Mouse (Mus musculus): ENCODE measurements around the gene Stard9. TPM values are rescaled to one million over a fixed set of nuclear protein-coding genes. Genes with fewer than 3 reads are reported as not detected.
"Not testable (repeated sequence)": the region's sequence is repeated elsewhere in the genome, so short reads cannot be mapped to it uniquely, and the experiment has no call there.

Stard9 gene
- polyA plus RNA-seq, 1 experiment from 2014 or later: 2.6 TPM

- DNase-seq (ENCODE audit: low spot score) (no peak), ATAC-seq (no peak)
- Histone ChIP-seq H3K4me2 (ENCODE audit: low read length) (no peak overlapping the region), H3K27me3 (replicated peaks; ENCODE audit: control insufficient read depth, insufficient read depth, low read length) (no peaks in the 10 kb centered on the region), H3K4me3 (ENCODE audit: low read depth, low read length) (no peak overlapping the region), H3K27ac (ENCODE audit: low read depth, low read length) (no peak overlapping the region), H3K36me3 (ENCODE audit: control insufficient read depth, insufficient read depth, low read length) (no peaks in the 10 kb centered on the region), H3K4me1 (ENCODE audit: control insufficient read depth, insufficient read depth, low read length) (no peaks in the 10 kb centered on the region), H3K9ac (ENCODE audit: low read length) (no peak overlapping the region), H3K9me3 (replicated peaks; ENCODE audit: control insufficient read depth, low read length) (no peaks in the 10 kb centered on the region)
- WGBS: 90% methylated on average over 5 of the region's 5 CpGs
Measured at GRCm38 (mm10) chr2:120660486-120661078, 31.7 kb downstream of the Stard9 start.

- H3K4me3 ChIP-seq (ENCODE audit: low read depth, low read length): no peak overlapping the region
- no peaks in the 10 kb centered on the region for H3K36me3 ChIP-seq (ENCODE audit: control insufficient read depth, insufficient read depth, low read length)
- H3K27ac ChIP-seq (ENCODE audit: low read depth, low read length): no peak overlapping the region
- no peaks in the 10 kb centered on the region for H3K4me1 ChIP-seq (ENCODE audit: control insufficient read depth, insufficient read depth, low read length)
- H3K9ac ChIP-seq (ENCODE audit: low read length): no peak overlapping the region
- no peak overlapping the region for H3K4me2 ChIP-seq (ENCODE audit: low read length)
- no peaks in the 10 kb centered on the region for H3K27me3 ChIP-seq (replicated peaks; ENCODE audit: control insufficient read depth, insufficient read depth, low read length)
- no peaks in the 10 kb centered on the region for H3K9me3 ChIP-seq (replicated peaks; ENCODE audit: control insufficient read depth, low read length)
- DNase-seq (ENCODE audit: low spot score) (no peak), ATAC-seq (no peak)
Measured at GRCm38 (mm10) chr2:120662766-120663165, 33.8 kb downstream of the Stard9 start.

- Histone ChIP-seq H3K4me3 (ENCODE audit: low read depth, low read length) (no peak overlapping the region), H3K4me2 (ENCODE audit: low read length) (no peak overlapping the region), H3K36me3 (ENCODE audit: control insufficient read depth, insufficient read depth, low read length) (no peaks in the 10 kb centered on the region), H3K4me1 (ENCODE audit: control insufficient read depth, insufficient read depth, low read length) (no peaks in the 10 kb centered on the region), H3K27ac (ENCODE audit: low read depth, low read length) (no peak overlapping the region), H3K9me3 (replicated peaks; ENCODE audit: control insufficient read depth, low read length) (no peaks in the 10 kb centered on the region), H3K9ac (ENCODE audit: low read length) (no peak overlapping the region), H3K27me3 (replicated peaks; ENCODE audit: control insufficient read depth, insufficient read depth, low read length) (no peaks in the 10 kb centered on the region)
- WGBS: 78% methylated on average over 3 of the region's 3 CpGs
- no peak for ATAC-seq
- DNase-seq (ENCODE audit: low spot score): peak; percentile 16
Measured at GRCm38 (mm10) chr2:120663491-120664154, 34.7 kb downstream of the Stard9 start.

- Histone ChIP-seq H3K9me3 (replicated peaks; ENCODE audit: control insufficient read depth, low read length) (no peaks in the 10 kb centered on the region), H3K27me3 (replicated peaks; ENCODE audit: control insufficient read depth, insufficient read depth, low read length) (no peaks in the 10 kb centered on the region), H3K27ac (ENCODE audit: low read depth, low read length) (no peak overlapping the region), H3K4me3 (ENCODE audit: low read depth, low read length) (no peak overlapping the region), H3K9ac (ENCODE audit: low read length) (no peak overlapping the region), H3K4me2 (ENCODE audit: low read length) (no peak overlapping the region), H3K4me1 (ENCODE audit: control insufficient read depth, insufficient read depth, low read length) (no peaks in the 10 kb centered on the region), H3K36me3 (ENCODE audit: control insufficient read depth, insufficient read depth, low read length) (no peaks in the 10 kb centered on the region)
- ATAC-seq (no peak), DNase-seq (ENCODE audit: low spot score) (no peak)
- 84% methylated on average over 2 of the region's 2 CpGs for WGBS
Measured at GRCm38 (mm10) chr2:120667446-120667845, 38.5 kb downstream of the Stard9 start.

- H3K9ac ChIP-seq (ENCODE audit: low read length): no peak overlapping the region
- no peaks in the 10 kb centered on the region for H3K9me3 ChIP-seq (replicated peaks; ENCODE audit: control insufficient read depth, low read length)
- DNase-seq (ENCODE audit: low spot score) (peak; percentile 38), ATAC-seq (no peak)
- H3K27me3 ChIP-seq (replicated peaks; ENCODE audit: control insufficient read depth, insufficient read depth, low read length): no peaks in the 10 kb centered on the region
- no peaks in the 10 kb centered on the region for H3K4me1 ChIP-seq (ENCODE audit: control insufficient read depth, insufficient read depth, low read length)
- no peaks in the 10 kb centered on the region for H3K36me3 ChIP-seq (ENCODE audit: control insufficient read depth, insufficient read depth, low read length)
- no peak overlapping the region for H3K27ac ChIP-seq (ENCODE audit: low read depth, low read length)
- no peak overlapping the region for H3K4me3 ChIP-seq (ENCODE audit: low read depth, low read length)
- H3K4me2 ChIP-seq (ENCODE audit: low read length): no peak overlapping the region
- 87% methylated on average over 2 of the region's 2 CpGs for WGBS
Measured at GRCm38 (mm10) chr2:120670253-120670652, 41.3 kb downstream of the Stard9 start.

- H3K27ac ChIP-seq (ENCODE audit: low read depth, low read length); H3K4me3 ChIP-seq (ENCODE audit: low read depth, low read length); ATAC-seq; H3K4me1 ChIP-seq (ENCODE audit: control insufficient read depth, insufficient read depth, low read length); H3K27me3 ChIP-seq (replicated peaks; ENCODE audit: control insufficient read depth, insufficient read depth, low read length); H3K4me2 ChIP-seq (ENCODE audit: low read length); H3K9me3 ChIP-seq (replicated peaks; ENCODE audit: control insufficient read depth, low read length); H3K9ac ChIP-seq (ENCODE audit: low read length); DNase-seq (ENCODE audit: low spot score); H3K36me3 ChIP-seq (ENCODE audit: control insufficient read depth, insufficient read depth, low read length): not testable (repeated sequence)
- 93% methylated on average over 7 of the region's 7 CpGs for whole genome bisulfite sequencing
Measured at GRCm38 (mm10) chr2:120681151-120681550, 52.2 kb downstream of the Stard9 start.

GRCm38 (mm10) chr2:120697767-120698166 lies 68.8 kb downstream of the Stard9 start:
- H3K36me3 ChIP-seq (ENCODE audit: control insufficient read depth, insufficient read depth, low read length): peaks cover 8% of the 10 kb centered on the region; the same call in 1 of the 2 replicates
- WGBS: 83% methylated on average over 5 of the region's 5 CpGs
- no peak for ATAC-seq

GRCm38 (mm10) chr2:120700379-120700885 lies 71.5 kb downstream of the Stard9 start:
- Histone ChIP-seq H3K27me3 (replicated peaks; ENCODE audit: control insufficient read depth, insufficient read depth, low read length) (no peaks in the 10 kb centered on the region), H3K9ac (ENCODE audit: low read length) (no peak overlapping the region), H3K9me3 (replicated peaks; ENCODE audit: control insufficient read depth, low read length) (no peaks in the 10 kb centered on the region), H3K36me3 (ENCODE audit: control insufficient read depth, insufficient read depth, low read length) (peaks cover 6% of the 10 kb centered on the region; the same call in 1 of the 2 replicates), H3K4me2 (ENCODE audit: low read length) (no peak overlapping the region), H3K4me3 (ENCODE audit: low read depth, low read length) (no peak overlapping the region), H3K27ac (ENCODE audit: low read depth, low read length) (no peak overlapping the region), H3K4me1 (ENCODE audit: control insufficient read depth, insufficient read depth, low read length) (no peaks in the 10 kb centered on the region)
- DNase-seq (ENCODE audit: low spot score) (no peak), ATAC-seq (no peak)
- WGBS: 84% methylated on average over 3 of the region's 3 CpGs

More at GRCm38 (mm10) chr2:120697767-120698166, 68.8 kb downstream of the Stard9 start:
- Histone ChIP-seq H3K9ac (ENCODE audit: low read length) (no peak overlapping the region), H3K9me3 (replicated peaks; ENCODE audit: control insufficient read depth, low read length) (no peaks in the 10 kb centered on the region), H3K4me1 (ENCODE audit: control insufficient read depth, insufficient read depth, low read length) (no peaks in the 10 kb centered on the region), H3K4me2 (ENCODE audit: low read length) (no peak overlapping the region), H3K4me3 (ENCODE audit: low read depth, low read length) (no peak overlapping the region), H3K27ac (ENCODE audit: low read depth, low read length) (no peak overlapping the region), H3K27me3 (replicated peaks; ENCODE audit: control insufficient read depth, insufficient read depth, low read length) (no peaks in the 10 kb centered on the region)
- DNase-seq (ENCODE audit: low spot score): no peak

GRCm38 (mm10) chr2:120702675-120703074 lies 73.8 kb downstream of the Stard9 start:
- WGBS: 74% methylated on average over 5 of the region's 5 CpGs
- no peak overlapping the region for H3K4me2 ChIP-seq (ENCODE audit: low read length)
- no peaks in the 10 kb centered on the region for H3K4me1 ChIP-seq (ENCODE audit: control insufficient read depth, insufficient read depth, low read length)
- no peak overlapping the region for H3K9ac ChIP-seq (ENCODE audit: low read length)
- no peak for DNase-seq (ENCODE audit: low spot score)
- no peaks in the 10 kb centered on the region for H3K9me3 ChIP-seq (replicated peaks; ENCODE audit: control insufficient read depth, low read length)
- H3K4me3 ChIP-seq (ENCODE audit: low read depth, low read length): no peak overlapping the region
- no peak overlapping the region for H3K27ac ChIP-seq (ENCODE audit: low read depth, low read length)
- no peaks in the 10 kb centered on the region for H3K36me3 ChIP-seq (ENCODE audit: control insufficient read depth, insufficient read depth, low read length)
- no peaks in the 10 kb centered on the region for H3K27me3 ChIP-seq (replicated peaks; ENCODE audit: control insufficient read depth, insufficient read depth, low read length)
- no peak for ATAC-seq
